Mouse (Mus musculus) adrenal gland, postnatal 25 days (tissue): Measurements from ENCODE around the gene Ptpdc1. TPM values are rescaled to one million over a fixed set of nuclear protein-coding genes. Genes with fewer than 3 reads are reported as not detected.

Experiments
- DNase-seq: peaks from one replicate; pipeline ENCODE4 v3.0.0; 2021; ENCODE audit warnings: mixed read lengths
- total RNA-seq: library from RNA; stranded (reverse); gene quantifications from 2 replicates; pipeline ENCODE4 v1.2.3, GENCODE M21; 2021

Gene Ptpdc1
- total RNA-seq, 1 experiment from 2014 or later = 11.3 TPM

DNA sequence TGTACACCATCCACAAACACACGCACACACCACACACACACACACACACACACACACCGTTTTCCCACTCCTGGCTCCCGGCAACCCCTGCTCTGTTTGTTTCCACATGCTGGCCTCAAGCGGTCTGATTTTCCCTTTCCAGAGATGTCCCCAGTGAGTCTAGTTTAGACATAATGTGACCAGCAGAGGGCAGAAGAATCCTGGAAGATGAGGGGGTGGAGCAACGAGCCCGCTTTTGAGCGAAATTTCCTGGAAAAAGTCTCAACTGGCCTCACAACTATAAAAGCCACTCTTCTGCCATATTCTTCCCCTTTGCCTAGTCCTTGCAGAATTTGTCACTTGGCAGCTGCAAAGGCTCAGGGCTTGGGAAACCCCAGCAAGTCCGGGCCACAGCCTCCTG lies 30.2 kb upstream of the Ptpdc1 start:
- no peak for DNase-seq

- DNase-seq = peak; percentile 70
These were observed 28.6 kb upstream of the Ptpdc1 start for GRCm38 (mm10) chr13:48653788-48654770.

DNA sequence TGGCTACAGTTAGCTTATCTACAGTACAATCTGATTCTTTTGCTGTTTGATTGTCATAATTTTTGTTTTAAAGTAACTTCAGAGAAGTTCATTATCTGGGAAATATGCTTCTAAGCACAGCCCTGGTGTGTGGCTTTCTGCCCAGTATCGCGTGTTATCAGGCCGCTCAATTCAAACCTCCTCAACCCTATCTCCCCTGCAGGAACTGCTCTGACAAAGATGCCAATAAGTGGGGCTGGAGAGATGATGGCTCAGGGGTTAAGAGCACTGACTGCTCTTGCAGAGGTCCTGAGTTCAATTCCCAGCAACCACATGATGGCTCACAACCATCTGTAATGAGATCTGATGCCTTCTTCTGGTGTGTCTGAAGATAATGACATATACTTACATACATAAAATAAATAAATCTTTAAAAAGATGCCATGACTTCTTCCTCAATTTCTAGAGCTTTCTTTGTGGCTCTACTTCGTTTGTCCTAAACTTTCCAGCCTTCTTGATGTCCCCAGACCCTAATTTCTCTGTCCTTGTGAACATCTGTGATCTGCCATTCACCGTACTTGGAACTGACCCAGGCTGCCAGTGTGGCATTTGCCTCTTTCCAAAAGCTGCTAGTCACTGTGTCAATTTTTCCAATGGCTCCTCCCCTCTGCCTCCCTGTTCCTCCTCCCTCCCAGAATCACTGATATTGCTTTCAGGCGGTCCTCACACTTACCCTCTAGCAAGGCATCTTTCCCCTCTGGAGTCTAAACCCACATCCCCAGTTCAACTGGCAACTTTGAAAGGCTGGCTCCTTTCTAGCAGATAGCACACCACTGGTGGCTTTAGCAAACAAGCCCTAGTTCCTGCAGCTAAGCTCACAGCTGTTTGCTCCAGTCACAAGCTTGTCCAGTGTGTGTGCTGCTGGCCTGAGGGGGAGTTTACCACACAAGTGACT lies 25.9 kb upstream of the Ptpdc1 start:
- DNase-seq = no peak

GRCm38 (mm10) chr13:48650615-48651014 lies 25.2 kb upstream of the Ptpdc1 start:
- no peak for DNase-seq

GRCm38 (mm10) chr13:48646696-48647095 lies 21.2 kb upstream of the Ptpdc1 start:
- no peak for DNase-seq

DNA sequence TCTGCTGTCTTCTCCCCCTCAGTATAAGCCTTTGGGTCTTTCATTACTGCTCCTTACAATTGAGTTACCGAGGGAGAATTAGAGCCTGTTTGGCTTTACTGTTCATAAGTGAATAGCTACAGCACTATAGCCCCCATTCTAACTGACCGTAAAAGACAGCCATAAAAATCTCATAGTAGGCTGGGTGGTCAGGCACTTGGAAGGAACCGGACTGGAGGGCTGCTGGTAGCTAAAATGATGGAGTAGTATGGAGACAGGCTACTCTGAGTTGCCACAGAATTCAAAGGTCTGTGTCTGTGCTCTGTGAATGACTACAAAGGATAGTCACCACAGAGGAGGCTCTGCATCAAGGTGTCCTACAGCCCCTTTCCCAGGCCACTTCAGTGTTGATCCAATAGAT lies 18.5 kb upstream of the Ptpdc1 start:
- DNase-seq = no peak

DNA sequence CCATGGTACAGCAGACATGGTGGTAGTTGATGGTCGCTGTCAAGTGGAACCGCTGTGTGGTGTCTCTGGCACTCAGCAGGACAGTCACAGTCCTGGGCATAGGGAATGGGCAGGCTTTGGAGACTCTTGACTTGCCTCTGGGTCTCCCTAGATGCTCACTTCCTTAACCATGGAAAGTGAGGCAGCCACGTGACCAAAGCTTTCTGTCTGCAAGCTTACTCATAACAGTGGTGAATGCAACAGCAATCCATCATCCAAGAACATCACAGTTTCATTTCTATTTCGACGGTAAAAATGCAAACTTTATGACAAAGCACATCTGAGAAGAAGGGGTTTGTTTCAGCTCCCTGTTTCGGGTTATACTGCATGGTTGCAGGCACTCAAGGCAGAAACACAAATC lies 17.6 kb upstream of the Ptpdc1 start:
- no peak for DNase-seq

DNA sequence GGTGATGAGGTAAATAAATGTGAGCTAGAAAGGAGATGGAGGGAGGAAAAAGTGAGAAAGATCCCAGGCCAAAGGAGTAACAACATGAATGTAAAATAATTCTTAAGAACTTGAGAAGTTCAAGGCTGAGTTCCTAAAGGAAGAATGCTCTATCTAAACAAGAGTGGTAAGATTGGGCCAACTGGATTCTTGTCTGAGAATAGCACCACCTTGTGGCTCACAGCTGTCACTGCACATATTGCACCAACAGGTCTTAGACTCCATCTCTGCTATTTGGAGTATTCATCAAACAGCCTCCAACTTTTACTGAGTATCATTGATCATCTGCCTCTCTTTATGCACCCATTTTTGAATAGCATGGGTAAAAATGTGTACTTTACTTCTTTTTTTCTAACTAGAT lies 14.1 kb upstream of the Ptpdc1 start:
- DNase-seq = peak; percentile 35

DNA sequence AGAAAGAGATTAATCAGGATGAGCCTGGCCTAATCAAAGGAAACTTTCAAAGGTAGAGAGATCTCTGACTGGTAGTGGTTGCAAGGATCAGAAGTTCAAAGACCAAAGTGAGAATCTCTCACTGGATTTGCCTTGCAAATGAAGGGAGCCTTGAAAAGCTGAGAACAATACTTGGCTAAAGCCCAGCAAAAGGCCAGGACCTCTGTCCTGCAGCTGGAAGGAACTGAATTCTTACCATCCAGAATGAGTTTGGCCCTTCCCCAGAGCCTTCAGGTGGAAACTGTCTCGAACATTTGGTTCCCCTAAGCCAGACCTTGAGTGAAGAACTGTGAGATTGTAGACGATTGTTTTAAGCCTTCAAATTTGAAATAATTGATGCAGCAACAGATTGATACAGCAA lies 12.2 kb upstream of the Ptpdc1 start:
- DNase-seq = no peak

- no peak for DNase-seq
These were observed 6.2 kb upstream of the Ptpdc1 start for GRCm38 (mm10) chr13:48631691-48632090.

DNA sequence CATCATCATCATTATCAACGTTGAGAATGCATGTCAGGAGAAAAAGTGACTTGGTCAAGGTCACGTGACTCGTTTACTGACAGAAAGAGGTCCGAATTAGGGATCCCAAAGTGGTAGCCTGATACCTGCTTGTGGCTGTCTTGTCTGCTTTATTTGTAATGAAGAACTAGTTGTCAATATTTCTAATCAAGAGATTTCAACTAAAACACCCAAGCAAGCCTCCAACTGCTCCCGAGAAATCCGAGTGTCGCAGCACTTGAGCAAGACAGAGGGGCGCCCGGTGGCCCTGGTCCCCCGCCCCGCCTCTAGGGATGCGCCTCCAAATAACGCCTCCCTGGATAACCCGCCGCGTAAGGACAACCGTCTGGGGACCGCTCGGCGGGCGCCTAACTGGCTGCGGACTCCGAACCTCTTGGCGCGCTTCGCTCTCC lies 481 bp downstream of the Ptpdc1 start:
- DNase-seq = no peak

- no peak for DNase-seq
These were observed 6.6 kb downstream of the Ptpdc1 start for GRCm38 (mm10) chr13:48618890-48619289.

GRCm38 (mm10) chr13:48617774-48618173 lies 7.7 kb downstream of the Ptpdc1 start:
- DNase-seq = no peak

DNA sequence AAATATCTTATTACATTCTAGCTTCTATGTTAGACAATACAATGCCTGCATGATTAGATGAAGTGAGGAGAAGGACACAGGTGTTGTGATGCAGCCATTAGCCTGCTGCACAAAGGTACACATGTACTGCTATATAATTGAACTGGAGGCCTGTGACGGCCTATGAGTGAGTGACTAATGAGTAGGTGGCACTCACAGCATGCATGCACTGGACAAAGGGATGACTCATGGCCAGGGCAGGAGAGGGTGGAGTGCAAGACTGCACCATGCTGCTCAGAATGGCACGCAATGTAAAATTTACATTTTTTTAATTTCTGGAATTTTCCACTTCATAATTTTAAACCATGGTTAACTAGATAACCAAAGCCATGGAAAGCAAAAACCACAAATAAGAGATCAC lies 10.9 kb downstream of the Ptpdc1 start:
- DNase-seq = no peak

DNA sequence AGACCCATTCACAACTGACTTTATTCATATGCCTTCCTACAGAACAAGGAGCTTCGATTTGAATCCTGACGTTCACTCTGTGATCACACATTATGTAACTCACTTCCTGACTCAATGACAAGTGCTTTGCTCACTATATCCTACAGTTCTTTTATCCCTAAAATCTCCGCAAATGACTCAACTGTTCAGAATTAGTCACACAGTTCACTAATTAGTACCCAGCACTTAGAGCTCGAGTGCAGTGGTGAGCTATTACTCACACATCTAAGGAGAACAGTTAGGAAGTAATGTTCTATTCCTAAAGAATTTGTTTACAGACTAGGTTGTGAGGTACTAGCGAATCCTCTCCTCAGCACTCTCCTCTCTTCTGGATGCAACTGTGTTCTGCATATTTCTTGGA lies 16.4 kb downstream of the Ptpdc1 start:
- DNase-seq = no peak

DNA sequence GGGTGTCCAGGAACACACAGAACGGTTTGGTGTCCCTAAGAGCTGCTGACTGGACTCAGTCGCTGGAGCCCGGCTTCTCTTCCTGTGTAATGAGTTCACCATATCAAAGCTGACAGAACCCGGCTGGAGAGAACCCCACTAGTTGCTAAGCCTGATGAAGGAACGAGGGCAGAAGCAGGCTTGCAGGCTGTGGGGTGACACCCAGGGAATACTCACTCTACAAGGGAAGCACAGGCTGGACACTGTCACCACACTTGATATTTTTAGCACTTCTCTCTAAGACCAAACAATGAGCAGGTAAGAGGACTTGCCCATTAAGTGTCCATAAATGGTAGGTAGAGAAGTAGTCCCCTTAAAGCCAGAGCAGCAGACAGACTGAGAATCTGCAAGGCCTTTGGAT lies 20.9 kb downstream of the Ptpdc1 start:
- DNase-seq = no peak

GRCm38 (mm10) chr13:48603296-48603695 lies 22.2 kb downstream of the Ptpdc1 start:
- no peak for DNase-seq

- no peak for DNase-seq
These were observed 30.9 kb downstream of the Ptpdc1 start for GRCm38 (mm10) chr13:48594605-48595004.

DNA sequence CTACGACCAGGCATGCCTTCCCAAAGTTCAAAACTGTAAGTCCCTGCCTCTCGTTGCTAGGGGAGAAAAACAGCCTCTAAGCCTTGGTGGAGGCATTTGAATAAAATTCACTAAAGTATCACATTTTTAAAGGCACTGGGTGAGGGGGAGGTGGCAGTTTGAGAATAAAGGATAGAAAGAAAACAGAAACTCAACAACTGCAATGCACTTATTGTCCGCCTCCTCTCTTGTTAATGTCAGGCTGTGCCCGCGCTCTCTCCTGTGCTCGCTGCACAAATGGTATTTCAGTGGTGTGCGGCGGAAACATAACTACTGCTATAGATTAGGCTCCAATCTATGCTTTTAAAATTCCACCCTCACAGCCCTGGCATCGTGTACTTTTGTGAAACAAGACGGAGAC lies 31.4 kb downstream of the Ptpdc1 start:
- DNase-seq = no peak

- no peak for DNase-seq
These were observed 32.3 kb downstream of the Ptpdc1 start for GRCm38 (mm10) chr13:48593181-48593580.

- no peak for DNase-seq
These were observed 34.7 kb downstream of the Ptpdc1 start for GRCm38 (mm10) chr13:48590743-48591142.

DNA sequence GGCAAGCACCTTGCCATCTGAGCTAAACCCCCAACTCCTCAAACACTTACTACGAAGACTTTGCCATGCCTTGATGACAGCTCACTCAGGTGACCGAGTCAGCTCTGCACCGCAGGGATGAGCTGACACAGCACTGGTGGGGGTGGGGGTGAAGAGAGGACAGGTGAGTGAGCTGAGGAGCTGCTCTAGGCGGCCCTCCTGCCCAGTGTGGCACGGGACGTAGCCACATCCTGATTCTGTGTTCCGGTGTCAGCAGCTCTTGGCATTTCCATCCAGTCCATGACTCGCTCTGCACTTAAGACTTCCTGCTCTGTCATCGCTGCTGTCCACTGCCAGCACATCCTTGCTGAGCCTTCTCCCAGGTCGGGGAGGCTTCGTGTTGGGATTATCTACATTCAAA lies 38.1 kb downstream of the Ptpdc1 start:
- no peak for DNase-seq

DNA sequence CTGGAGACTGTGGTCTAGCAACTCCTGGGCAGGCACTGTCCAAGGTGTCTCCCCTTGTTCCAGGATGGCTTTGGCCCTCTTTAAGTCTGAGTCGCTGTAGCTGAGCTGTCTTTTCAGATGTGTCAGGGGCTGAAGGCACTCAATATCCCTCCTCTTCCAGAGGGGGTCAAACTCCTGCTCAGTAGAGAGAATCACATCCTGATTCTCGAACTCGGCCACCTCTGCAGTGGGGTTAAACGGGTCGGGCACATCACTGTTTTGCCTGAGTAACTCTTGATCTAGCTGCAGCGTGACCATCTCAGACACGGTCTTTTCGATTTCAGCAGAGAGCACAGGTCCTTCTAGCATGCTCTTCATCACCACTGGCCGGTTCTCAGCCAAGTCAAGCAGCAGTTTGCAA lies 39.0 kb downstream of the Ptpdc1 start:
- DNase-seq = no peak
